Comparison of ENCODE assay signal across 21 mouse cellular contexts in genomic region chr5:34889252-34889651, GRCm38 (mm10). TPM values are rescaled to one million over a fixed set of nuclear protein-coding genes. Genes with fewer than 3 reads are reported as not detected.
DNase-seq lines count a peak whose midpoint lies in the region; ATAC-seq lines count a peak whose summit lies in the region.
"Had no signal": no experiment of that assay in that cellular context is flagged by ENCODE, and none has a peak within 500 bp of the region (broad histone marks: within the 10 kb centered on the region; RNA-seq: fewer than 3 reads in every experiment).

No protein-coding gene starts in this region.

- peaks cover 62% of the 10 kb centered on the region for H3K4me1 ChIP-seq in megakaryocyte, embryonic 14.5 days
- H3K4me1 ChIP-seq: embryonic facial prominence, embryonic 10.5 days; embryonic facial prominence, embryonic 12.5 days; forebrain, embryonic 13.5 days; forebrain, embryonic 15.5 days had no signal

- DNase-seq in lung, postnatal 10 days, result no peak
- DNase-seq in ovary, postnatal 36 days (ENCODE audit: low spot score), result no peak
- DNase-seq: adrenal gland, adult 8-10 months; adrenal gland, postnatal 14 days; adrenal gland, postnatal 36 days; cerebellum, adult 11-12 months; cerebellum, adult 2 months; cerebellum, adult 9-10 months; cerebellum, postnatal 10 days; cerebellum, postnatal 25 days; forebrain, postnatal 0 days had no signal

- ATAC-seq in megakaryocyte, adult 5-6 weeks (ENCODE audit: poor library complexity, severe bottlenecking), result no peak
- peak; percentile 71 for ATAC-seq in megakaryocyte progenitor cell, adult 5-6 weeks (replicated peaks; ENCODE audit: poor library complexity)
- ATAC-seq: activated CD4-positive, CD25-positive, alpha-beta regulatory T cell, adult 4 months; forebrain, embryonic 13.5 days; forebrain, embryonic 15.5 days; forebrain, postnatal 0 days; Patski had no signal

- peaks cover 93% of the 10 kb centered on the region for H3K36me3 ChIP-seq in megakaryocyte, embryonic 14.5 days (replicated peaks; ENCODE audit: low read length)

- H3K27me3 ChIP-seq in megakaryocyte, embryonic 14.5 days (replicated peaks), result no peaks in the 10 kb centered on the region
- H3K27me3 ChIP-seq: embryonic facial prominence, embryonic 12.5 days; forebrain, embryonic 13.5 days; forebrain, embryonic 15.5 days; Patski had no signal

- peak overlapping the region; percentile 20 for H3K4me3 ChIP-seq in megakaryocyte, embryonic 14.5 days (replicated peaks)
- H3K4me3 ChIP-seq: embryonic facial prominence, embryonic 10.5 days; embryonic facial prominence, embryonic 12.5 days; forebrain, embryonic 13.5 days; forebrain, embryonic 15.5 days had no signal

- no peaks in the 10 kb centered on the region for H3K9me3 ChIP-seq in megakaryocyte, embryonic 14.5 days
- H3K9me3 ChIP-seq: embryonic facial prominence, embryonic 10.5 days; embryonic facial prominence, embryonic 12.5 days; forebrain, embryonic 13.5 days; forebrain, embryonic 15.5 days had no signal

RNA-seq across cellular contexts. Expression of gene Msantd1, which starts 18.6 kb away (rescaled TPM):
- 15.3 and 26.3 TPM in 2 replicates for polyA plus RNA-seq in megakaryocyte, embryonic 14.5 days (2012; ENCODE audit: insufficient read depth, low replicate concordance)
- total RNA-seq in megakaryocyte, adult 5-6 weeks (2015), result 0.80 and 1.2 TPM in 2 replicates
- 0.44 TPM in 1 of 2 replicates, not detected in the other for total RNA-seq in megakaryocyte, adult 5-6 weeks (2017)
- 0.44 and 0.95 TPM in 2 replicates for total RNA-seq in megakaryocyte progenitor cell, adult 5-6 weeks (2015)
- total RNA-seq in megakaryocyte progenitor cell, adult 5-6 weeks (2017), result 0.08 and 0.30 TPM in 2 replicates
- polyA plus RNA-seq: C2C12 had no signal

RNA-seq across cellular contexts. Expression of gene Rgs12, which starts 60.0 kb away (rescaled TPM):
- 37.1 and 38.7 TPM in 2 replicates for polyA plus RNA-seq in megakaryocyte, embryonic 14.5 days (2012; ENCODE audit: insufficient read depth, low replicate concordance)
- 5.7 and 8.5 TPM in 2 replicates for total RNA-seq in megakaryocyte, adult 5-6 weeks (2015)
- 6.2 and 7.1 TPM in 2 replicates for total RNA-seq in megakaryocyte, adult 5-6 weeks (2017)
- total RNA-seq in megakaryocyte progenitor cell, adult 5-6 weeks (2015), result 9.7 and 12.2 TPM in 2 replicates
- total RNA-seq in megakaryocyte progenitor cell, adult 5-6 weeks (2017), result 8.3 and 11.8 TPM in 2 replicates
